Mouse (Mus musculus) brain, embryonic 18.5 days (tissue): ENCODE results near the gene Padi2.
A peak's percentile ranks its signal among the peaks of the same experiment; 100 is the strongest.

Experiments
- DNase-seq: peaks from one replicate; pipeline ENCODE4 v3.0.0-alpha.2; 2012; ENCODE audit warnings: low read depth, low spot score

The Padi2 gene

GRCm38 (mm10) chr4:140958319-140958718 is 52.2 kb downstream of the Padi2 start:
- no peak for DNase-seq

GRCm38 (mm10) chr4:140959128-140959679 is 53.1 kb downstream of the Padi2 start:
- no peak for DNase-seq

- DNase-seq, result no peak
Measured at GRCm38 (mm10) chr4:140959715-140960479, 53.8 kb downstream of the Padi2 start.

GRCm38 (mm10) chr4:140960781-140961466 is 54.8 kb downstream of the Padi2 start, which contains the start of gene Sdhb:
Gene Sdhb, plus strand, starts transcription at chr4:140961203.
- peak; percentile 94 for DNase-seq

GRCm38 (mm10) chr4:140961467-140962206 is 55.5 kb downstream of the Padi2 start:
- no peak for DNase-seq

GRCm38 (mm10) chr4:140962207-140962909 is 56.2 kb downstream of the Padi2 start:
- DNase-seq, result no peak

- DNase-seq, result no peak
Measured at GRCm38 (mm10) chr4:140962950-140963349, 56.8 kb downstream of the Padi2 start.

- DNase-seq, result no peak
Measured at GRCm38 (mm10) chr4:140963941-140964597, 57.9 kb downstream of the Padi2 start.

GRCm38 (mm10) chr4:140964620-140965019 is 58.5 kb downstream of the Padi2 start:
- DNase-seq, result no peak

- DNase-seq, result no peak
Measured at GRCm38 (mm10) chr4:140967386-140968159, 61.4 kb downstream of the Padi2 start.

- no peak for DNase-seq
Measured at GRCm38 (mm10) chr4:140971691-140972090, 65.5 kb downstream of the Padi2 start.

- DNase-seq, result no peak
Measured at GRCm38 (mm10) chr4:140974408-140974807, 68.3 kb downstream of the Padi2 start.

GRCm38 (mm10) chr4:140975356-140975755 is 69.2 kb downstream of the Padi2 start:
- DNase-seq, result no peak

- DNase-seq, result no peak
Measured at GRCm38 (mm10) chr4:140977278-140977677, 71.1 kb downstream of the Padi2 start.

GRCm38 (mm10) chr4:140977886-140978692 is 71.9 kb downstream of the Padi2 start:
- no peak for DNase-seq

GRCm38 (mm10) chr4:140981605-140982004 is 75.5 kb downstream of the Padi2 start:
- no peak for DNase-seq

GRCm38 (mm10) chr4:140982808-140983207 is 76.7 kb downstream of the Padi2 start:
- no peak for DNase-seq

- DNase-seq, result no peak
Measured at GRCm38 (mm10) chr4:140983442-140983841, 77.3 kb downstream of the Padi2 start.

- DNase-seq, result no peak
Measured at GRCm38 (mm10) chr4:140984544-140984943, 78.4 kb downstream of the Padi2 start.
